Mouse (Mus musculus): Measurements from ENCODE around the gene Erc2.

DNA sequence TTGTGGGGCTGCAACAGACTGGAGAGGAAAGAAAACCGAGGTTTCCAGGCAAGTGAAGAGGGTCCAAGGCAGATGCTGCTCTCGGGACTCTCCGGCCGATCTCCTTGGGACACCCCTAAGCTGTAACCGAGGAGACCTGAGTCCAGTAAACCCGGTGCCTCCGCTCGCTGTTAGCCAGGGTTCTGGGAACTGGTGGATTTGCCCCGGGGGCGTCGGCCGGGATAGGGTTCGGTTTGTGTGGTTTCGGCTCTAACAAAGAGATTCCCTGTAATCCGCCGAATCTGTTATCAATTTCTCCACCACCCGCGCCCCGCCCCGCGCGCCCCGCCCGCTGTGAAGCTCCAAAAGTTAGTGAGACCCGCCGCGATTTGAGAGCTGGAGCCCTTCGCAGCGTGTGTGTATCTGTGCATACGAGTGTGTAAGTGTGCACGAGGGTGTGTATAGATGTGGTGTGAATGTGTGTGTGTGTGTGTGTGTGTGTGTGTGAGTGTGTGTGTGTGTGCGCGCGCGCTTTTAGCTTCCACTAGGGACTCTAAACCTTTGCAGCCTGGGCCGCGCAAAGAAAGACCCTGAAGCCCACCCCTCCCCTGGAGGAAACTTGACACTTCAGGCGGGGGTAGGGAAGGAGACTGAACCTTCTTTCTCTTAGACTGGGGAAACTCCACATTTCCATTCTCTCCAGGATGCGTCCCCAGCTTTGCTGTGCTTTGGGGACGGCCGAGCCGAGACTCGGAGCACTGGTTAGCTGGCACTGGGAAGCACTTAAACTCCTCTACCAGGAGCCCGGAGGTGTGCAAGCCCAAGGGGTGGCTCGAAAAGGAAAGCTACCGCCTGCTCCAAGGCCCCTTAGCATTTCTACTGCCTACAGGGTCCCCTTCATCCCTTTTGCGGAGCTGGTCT, 887.5 kb downstream of the Erc2 start:
- TF ChIP-seq CTCF (IDR thresholded peaks at IDR 0.05; ENCODE audit: low read depth) (no peak), EP300 (IDR thresholded peaks at IDR 0.05; ENCODE audit: low read depth) (no peak)

All from liver, embryonic 14.5 days (tissue).